Mouse (Mus musculus) liver, adult 2 months (tissue): Measurements from ENCODE around the gene Zfp704. TPM values are rescaled to one million over a fixed set of nuclear protein-coding genes. Genes with fewer than 3 reads are reported as not detected.

Experiments
- DNase-seq: peaks from one replicate; pipeline ENCODE4 v3.0.0-alpha.2; 2011; ENCODE audit warnings: low read depth, low spot score; ENCODE audit errors: extremely low read depth
- H3K27ac ChIP-seq: fragments of 200-500 bp; replicated peaks from 2 replicates; pipeline ENCODE4 v1.5.1; 2012; ENCODE audit warnings: low read depth, mild to moderate bottlenecking, control low read depth, inconsistent platforms, low read length; ENCODE audit not compliant: insufficient read depth
- H3K27me3 ChIP-seq: fragments of 200-500 bp; 2 replicates; pipeline ENCODE4 v1.6.1; 2012; ENCODE audit warnings: mild to moderate bottlenecking, moderate library complexity, low read length, inconsistent platforms; ENCODE audit not compliant: control insufficient read depth, insufficient read depth
- H3K36me3 ChIP-seq: fragments of 200-500 bp; 2 replicates; pipeline ENCODE4 v1.6.1; 2012; ENCODE audit warnings: low read length, inconsistent platforms; ENCODE audit not compliant: control insufficient read depth, insufficient read depth
- H3K4me1 ChIP-seq: fragments of 200-500 bp; 2 replicates; pipeline ENCODE4 v1.6.1; 2011; ENCODE audit warnings: low read length; ENCODE audit not compliant: control insufficient read depth, insufficient read depth
- H3K4me3 ChIP-seq: fragments of 200-500 bp; 2 replicates; pipeline ENCODE4 v1.5.1; 2011; ENCODE audit warnings: low read depth, mild to moderate bottlenecking, control low read depth, low read length, moderate library complexity; ENCODE audit not compliant: insufficient read depth
- H3K79me2 ChIP-seq: fragments of 200-500 bp; 2 replicates; pipeline ENCODE4 v1.6.1; 2012; ENCODE audit warnings: inconsistent platforms, mild to moderate bottlenecking, low read length, moderate library complexity; ENCODE audit not compliant: control insufficient read depth, insufficient read depth
- H3K9ac ChIP-seq: fragments of 200-500 bp; 2 replicates; pipeline ENCODE4 v1.6.1; 2012; ENCODE audit warnings: low read depth, mild to moderate bottlenecking, control low read depth, inconsistent platforms, low read length
- CTCF ChIP-seq: fragments of 200-500 bp; IDR thresholded peaks from 2 replicates; pipeline ENCODE4 v1.5.1; 2011; ENCODE audit warnings: low read depth, low read length, control low read depth
- POLR2A ChIP-seq: fragments of 200-500 bp; IDR thresholded peaks from 2 replicates; pipeline ENCODE4 v1.6.1; 2011; ENCODE audit warnings: low read length, control low read depth; ENCODE audit not compliant: insufficient read depth; ENCODE audit errors: extremely low read depth
- WGBS: fragments of 180-500 bp; shearing (Covaris S2); methylation state at CpG from one replicate; pipeline ENCODE4 v1.1.7; 2018; 5-methylcytosine and 5-hydroxymethylcytosine counted together
- polyA plus RNA-seq: library from polyadenylated mRNA; depleted of rRNA; stranded (reverse); fragments of >200 nt; gene quantifications from 2 replicates; pipeline ENCODE4 v1.2.3, GENCODE M21; 2012
- total RNA-seq: library from RNA; depleted of rRNA; stranded (reverse); fragments of >200 nt; gene quantifications from 2 replicates; pipeline ENCODE4 v1.2.3, GENCODE M21; 2014

Gene Zfp704
- total and polyA plus RNA-seq, 2 experiments = 1.3 to 3.2 TPM

GRCm38 (mm10) chr3:9516119-9516855, 93.6 kb downstream of the Zfp704 start:
- H3K79me2 ChIP-seq = no peaks in the 10 kb centered on the region
- TF ChIP-seq CTCF = no peak
- no peak for TF ChIP-seq POLR2A
- no peaks in the 10 kb centered on the region for H3K36me3 ChIP-seq
- no peak for DNase-seq
- no peaks in the 10 kb centered on the region for H3K27me3 ChIP-seq
- 86% methylated on average over 8 of the region's 8 CpGs for WGBS
- no peak overlapping the region for H3K9ac ChIP-seq
- H3K27ac ChIP-seq = no peak overlapping the region
- H3K4me3 ChIP-seq = no peak overlapping the region
- peaks cover 7% of the 10 kb centered on the region; the same call in 1 of the 2 replicates for H3K4me1 ChIP-seq

GRCm38 (mm10) chr3:9515527-9515926, 94.4 kb downstream of the Zfp704 start:
- no peak overlapping the region for H3K27ac ChIP-seq
- no peak for DNase-seq
- 77% methylated on average over 8 of the region's 8 CpGs for WGBS
- 0 out of 2 replicates have a peak, but pooled peaks cover under 1% of the 10 kb centered on the region for H3K4me1 ChIP-seq
- no peaks in the 10 kb centered on the region for H3K79me2 ChIP-seq
- no peaks in the 10 kb centered on the region for H3K36me3 ChIP-seq
- TF ChIP-seq POLR2A (no peak), CTCF (no peak)
- no peaks in the 10 kb centered on the region for H3K27me3 ChIP-seq
- H3K4me3 ChIP-seq = no peak overlapping the region
- no peak overlapping the region for H3K9ac ChIP-seq

- no peak for DNase-seq
- H3K9ac ChIP-seq = no peak overlapping the region
- H3K27me3 ChIP-seq = no peaks in the 10 kb centered on the region
- H3K4me3 ChIP-seq = no peak overlapping the region
- no peaks in the 10 kb centered on the region for H3K79me2 ChIP-seq
- no peaks in the 10 kb centered on the region for H3K4me1 ChIP-seq
- H3K27ac ChIP-seq = no peak overlapping the region
- no peaks in the 10 kb centered on the region for H3K36me3 ChIP-seq
- TF ChIP-seq CTCF (no peak), POLR2A (no peak)
- 90% methylated on average over 7 of the region's 7 CpGs for WGBS
These were observed 96.2 kb downstream of the Zfp704 start for GRCm38 (mm10) chr3:9513703-9514110.

- TF ChIP-seq POLR2A = no peak
- TF ChIP-seq CTCF = no peak
- H3K4me1 ChIP-seq = no peaks in the 10 kb centered on the region
- H3K36me3 ChIP-seq = no peaks in the 10 kb centered on the region
- 98% methylated on average over 10 of the region's 10 CpGs for WGBS
- no peaks in the 10 kb centered on the region for H3K27me3 ChIP-seq
- H3K4me3 ChIP-seq = no peak overlapping the region
- H3K27ac ChIP-seq = no peak overlapping the region
- H3K9ac ChIP-seq = no peak overlapping the region
- no peaks in the 10 kb centered on the region for H3K79me2 ChIP-seq
- DNase-seq = no peak
These were observed 97.7 kb downstream of the Zfp704 start for GRCm38 (mm10) chr3:9512199-9512598.

GRCm38 (mm10) chr3:9505692-9506211, 104.1 kb downstream of the Zfp704 start:
- H3K9ac ChIP-seq = no peak overlapping the region
- no peak for TF ChIP-seq CTCF
- no peak for TF ChIP-seq POLR2A

GRCm38 (mm10) chr3:9504371-9504770, 105.5 kb downstream of the Zfp704 start:
- 97% methylated on average over 4 of the region's 4 CpGs for WGBS
- no peak overlapping the region for H3K9ac ChIP-seq

More at GRCm38 (mm10) chr3:9505692-9506211, 104.1 kb downstream of the Zfp704 start:
- no peaks in the 10 kb centered on the region for H3K36me3 ChIP-seq
- WGBS = 75% methylated on average over 6 of the region's 6 CpGs
- DNase-seq = no peak
- H3K4me3 ChIP-seq = no peak overlapping the region
- no peak overlapping the region for H3K27ac ChIP-seq
- H3K4me1 ChIP-seq = no peaks in the 10 kb centered on the region; the same call in 1 of the 2 replicates
- H3K79me2 ChIP-seq = no peaks in the 10 kb centered on the region
- no peaks in the 10 kb centered on the region for H3K27me3 ChIP-seq

More at GRCm38 (mm10) chr3:9504371-9504770, 105.5 kb downstream of the Zfp704 start:
- Histone ChIP-seq H3K27ac (no peak overlapping the region), H3K4me3 (no peak overlapping the region), H3K36me3 (no peaks in the 10 kb centered on the region), H3K27me3 (no peaks in the 10 kb centered on the region), H3K79me2 (no peaks in the 10 kb centered on the region), H3K4me1 (no peaks in the 10 kb centered on the region; the same call in 1 of the 2 replicates)
- TF ChIP-seq CTCF = no peak
- TF ChIP-seq POLR2A = no peak
- DNase-seq = no peak
